Mouse (Mus musculus) gastrocnemius, postnatal 4 days (tissue): Measurements from ENCODE around the gene Zfp644. TPM values are rescaled to one million over a fixed set of nuclear protein-coding genes. Genes with fewer than 3 reads are reported as not detected.
"Not testable (repeated sequence)": the region's sequence is repeated elsewhere in the genome, so short reads cannot be mapped to it uniquely, and the experiment has no call there.

ENCODE experiments used
- DNase-seq, 2 experiments: peaks; one replicate each; pipeline ENCODE4 v3.0.0; 2021 to 2022; ENCODE audit warnings: low spot score in 2 of 2, mixed read lengths in 2 of 2
- long read RNA-seq, 2 experiments: library from polyadenylated mRNA; stranded (forward); transcript quantifications; one replicate each; pipeline ENCODE4 v2.0.0; 2021
- total RNA-seq, 2 experiments: library from RNA; stranded (reverse); gene quantifications; 2 replicates each; pipeline ENCODE4 v1.2.3; 2021

Gene Zfp644
- total RNA-seq, result 10 to 100 TPM; 71.1 to 84.4 TPM
- long read RNA-seq, experiment 1, full-length matches to known transcripts, result 2 of 15 reads
- long read RNA-seq, experiment 1, partial matches to known transcripts, result 2 of 15 reads
- long read RNA-seq, experiment 1, other reads (novel, unspliced or antisense), result 11 of 15 reads
- long read RNA-seq, experiment 2, partial matches to known transcripts, result 1 of 11 reads
- long read RNA-seq, experiment 2, other reads (novel, unspliced or antisense), result 10 of 11 reads

DNA sequence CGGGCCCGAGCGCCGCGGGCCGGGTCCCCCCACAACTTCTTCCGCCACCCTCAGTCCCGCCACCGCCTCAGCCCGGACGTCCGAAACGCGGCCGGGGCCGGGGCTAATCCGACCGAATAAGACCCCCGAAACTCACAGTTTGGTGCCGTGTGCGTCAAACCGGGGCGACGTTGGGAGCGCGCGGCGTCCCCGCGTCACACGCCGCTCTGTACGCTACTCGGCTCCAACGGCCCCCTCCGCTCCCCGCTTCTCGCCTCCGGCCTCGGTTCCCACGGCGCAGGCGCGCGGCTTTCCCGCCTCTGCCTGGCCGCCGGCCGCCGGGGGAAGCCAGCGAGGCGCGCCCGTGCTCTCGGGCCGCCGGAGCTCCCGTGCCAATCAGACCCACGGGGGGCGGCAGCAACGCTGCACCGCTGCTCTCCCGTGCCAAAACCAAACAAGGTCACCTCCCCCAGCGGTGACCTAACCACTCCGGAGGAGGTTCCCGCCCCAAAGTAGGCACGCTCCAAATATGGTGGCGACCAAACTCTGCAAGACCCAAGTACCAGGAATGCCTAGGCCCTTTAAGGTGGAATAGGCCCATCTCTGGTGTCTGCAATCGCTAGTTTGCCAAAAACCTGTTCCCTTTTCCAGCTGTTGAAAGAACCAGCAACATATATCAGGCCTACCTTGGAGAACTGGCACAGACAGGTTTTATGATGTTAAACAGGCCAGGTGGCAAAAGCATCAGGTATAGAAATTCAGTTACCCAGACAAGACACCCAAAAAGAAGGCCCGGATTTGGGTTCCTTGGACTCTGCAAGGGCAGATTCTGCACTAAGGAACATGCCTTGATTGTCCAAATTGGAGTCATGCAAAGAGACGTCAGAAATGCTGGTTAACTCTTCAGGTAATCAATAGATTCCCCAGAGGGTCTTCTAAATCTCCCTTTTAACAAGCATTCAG is at the start of gene Zfp644:
TSS of gene Zfp644 (minus strand) at position 892 of the 942 bp plus-strand sequence.
- DNase-seq, result peak; percentile 81 to 87

DNA sequence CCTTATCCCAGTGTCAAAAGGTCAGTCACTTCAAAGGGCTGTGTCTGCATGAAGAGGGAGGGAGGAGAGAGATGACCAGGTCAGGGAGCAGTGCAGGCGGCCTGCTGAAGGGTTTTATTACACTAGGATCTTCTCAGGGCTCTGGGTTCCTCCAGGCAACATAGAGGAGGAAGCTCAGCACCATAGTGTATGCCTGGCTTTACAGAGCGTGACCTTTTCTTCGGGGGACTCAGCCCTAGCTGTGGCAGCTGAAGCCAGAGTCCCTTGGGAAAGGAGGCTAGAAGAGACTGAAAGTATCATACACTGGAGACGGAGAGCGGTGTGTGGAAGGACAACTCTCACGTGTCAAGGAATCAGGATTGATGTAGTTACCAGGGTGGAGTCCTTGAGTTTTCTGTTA is 42.6 kb upstream of the Zfp644 start:
- DNase-seq, result no peak

DNA sequence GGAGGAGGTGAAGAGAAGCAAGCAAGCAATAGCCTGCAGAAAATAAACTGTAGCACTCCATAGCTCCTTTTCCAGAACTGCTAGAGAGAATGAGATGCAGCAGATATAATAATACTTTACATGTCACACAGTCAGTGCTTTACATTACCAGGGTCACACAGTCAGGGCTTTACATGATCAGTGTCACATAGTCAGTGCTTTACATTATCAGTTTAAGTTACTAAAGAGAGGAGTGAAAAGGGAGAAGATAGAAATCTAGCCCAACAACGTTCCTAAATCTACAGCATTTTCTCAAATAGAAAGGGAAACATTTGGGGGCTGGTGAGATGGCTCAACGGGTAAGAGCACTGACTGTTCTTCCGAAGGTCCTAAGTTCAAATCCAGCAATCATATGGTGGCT is 26.4 kb upstream of the Zfp644 start:
- DNase-seq, result no peak

DNA sequence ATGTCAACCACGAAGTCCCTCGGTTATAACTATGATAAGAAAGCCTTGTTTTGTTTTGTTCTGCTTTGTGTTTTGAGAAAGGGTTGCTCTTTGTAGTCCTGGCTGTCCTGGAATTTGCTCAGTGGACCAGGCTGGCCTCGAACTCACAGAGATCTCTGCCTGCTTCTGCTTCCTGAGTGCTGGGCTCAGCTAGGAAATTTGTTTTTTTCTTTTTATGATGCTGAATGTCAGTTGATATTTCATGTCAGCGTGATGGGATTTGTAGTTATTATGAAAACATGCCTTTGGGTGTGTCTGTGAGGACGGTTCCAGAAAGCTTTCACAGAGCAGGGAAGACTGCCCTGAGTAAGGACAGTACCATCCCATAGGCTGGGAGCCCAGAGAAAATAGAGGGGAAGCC is 25.7 kb upstream of the Zfp644 start:
- no peak for DNase-seq

DNA sequence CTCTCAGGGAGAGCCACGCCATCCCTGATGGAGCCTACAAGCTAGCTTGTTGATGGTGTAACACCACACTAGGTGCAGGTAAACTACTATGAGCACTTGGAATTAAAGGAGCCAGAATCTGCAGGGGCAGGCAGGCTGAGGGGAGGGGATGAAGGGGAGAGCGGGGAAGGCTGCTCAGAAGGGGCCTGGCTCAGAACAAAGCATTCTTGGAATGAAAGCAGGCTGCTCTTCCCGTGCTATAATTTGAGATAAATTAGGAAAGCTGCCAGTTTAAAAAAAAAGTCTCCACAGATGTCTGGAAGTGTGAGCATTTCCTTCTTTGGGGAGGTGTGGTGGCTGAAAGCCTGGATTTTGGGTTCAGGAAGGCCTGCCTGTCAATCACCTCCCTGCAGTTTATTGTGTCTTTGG is 14.8 kb upstream of the Zfp644 start:
- no peak for DNase-seq

DNA sequence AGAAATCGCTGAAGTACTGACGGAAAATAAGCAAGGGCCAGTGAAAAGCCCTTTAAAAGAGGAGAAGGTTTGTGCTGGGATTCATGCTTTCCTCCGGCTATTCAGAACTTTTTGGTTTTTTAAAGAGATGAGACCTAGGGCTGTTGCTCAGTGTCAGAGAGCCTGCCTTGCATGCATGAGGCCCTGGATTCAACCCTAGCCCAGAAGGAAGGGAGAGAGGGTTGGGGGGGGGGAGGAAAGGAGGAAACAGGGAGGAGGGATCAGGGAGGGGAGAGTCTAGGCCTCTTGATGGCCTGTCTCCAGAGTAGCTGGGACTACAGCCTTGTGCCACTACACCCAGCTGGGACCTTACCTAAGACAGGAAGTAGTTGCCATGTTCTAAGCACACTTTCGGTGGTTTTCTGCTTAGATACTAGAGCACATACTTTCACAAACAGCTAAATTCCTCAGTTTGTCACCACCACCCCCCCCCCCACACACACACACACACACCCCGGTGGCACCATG is 14.2 kb upstream of the Zfp644 start:
- DNase-seq, result no peak

DNA sequence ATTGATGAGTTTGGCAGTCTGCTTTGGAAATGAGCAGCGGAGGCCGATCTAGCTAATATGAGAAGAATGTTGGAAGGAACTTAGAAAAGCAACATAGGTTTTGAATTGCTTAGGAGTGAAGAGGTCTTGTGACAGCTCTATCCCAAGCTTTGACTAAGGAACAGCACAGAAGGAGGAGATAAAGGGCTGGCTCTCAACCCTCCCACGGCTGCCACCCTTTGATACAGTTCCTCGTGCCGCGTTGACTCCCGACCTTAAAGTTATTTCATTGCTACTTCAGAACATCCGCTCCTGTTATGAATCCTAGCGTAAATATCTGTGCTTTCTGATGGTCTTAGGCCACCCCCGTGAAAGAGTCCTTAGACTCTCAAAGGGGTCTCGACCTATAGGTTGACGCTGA is 13.5 kb upstream of the Zfp644 start:
- DNase-seq, result no peak

DNA sequence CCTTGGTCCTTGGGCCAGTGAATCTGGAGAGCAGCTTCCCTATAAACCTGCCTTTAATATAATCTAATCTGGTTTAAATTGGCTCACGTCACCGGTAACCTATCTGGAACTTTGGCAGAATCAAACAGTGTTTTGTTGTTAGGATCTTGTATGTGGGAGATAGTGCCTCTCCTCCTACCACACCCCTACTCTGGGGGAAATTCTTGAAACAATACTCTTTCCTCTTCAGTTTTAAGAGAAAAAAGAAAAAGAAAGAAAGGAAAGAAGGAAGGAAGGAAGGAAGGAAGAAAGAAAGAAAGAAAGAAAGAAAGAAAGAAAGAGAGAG is 13.0 kb upstream of the Zfp644 start:
- no peak for DNase-seq

DNA sequence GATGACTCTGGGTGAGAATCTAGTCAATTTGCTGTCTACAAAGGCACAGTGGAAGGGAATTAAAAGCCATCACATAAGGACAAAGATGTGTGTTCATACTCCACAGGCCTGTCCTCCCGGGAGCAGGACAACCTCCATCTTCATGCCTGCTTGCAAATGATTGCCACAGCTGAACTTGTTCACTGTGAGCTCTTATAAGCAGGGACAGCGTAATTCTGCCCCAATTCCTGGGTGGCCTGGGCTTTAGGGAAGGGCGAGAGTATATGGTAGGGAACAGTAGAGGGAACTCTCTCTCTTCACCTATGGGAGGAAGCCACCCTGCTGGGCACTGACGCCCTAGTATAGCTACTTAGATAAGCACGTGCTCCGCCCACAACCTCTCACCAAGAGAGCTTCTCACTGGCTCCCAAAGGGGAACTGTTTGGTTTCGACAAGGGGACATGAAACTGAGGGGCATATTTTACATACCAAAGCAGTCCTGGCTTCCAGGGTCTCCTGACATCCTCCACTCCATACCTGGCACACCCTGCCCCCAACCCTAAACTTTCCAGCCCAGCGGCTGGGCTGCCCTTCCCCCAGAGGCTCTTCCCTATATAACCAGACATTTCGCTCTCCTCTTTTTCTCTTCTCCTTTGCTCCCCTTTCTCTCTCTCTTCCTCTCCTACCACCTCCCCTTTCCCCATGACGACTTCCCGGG is 12.4 kb upstream of the Zfp644 start:
- no peak for DNase-seq

DNA sequence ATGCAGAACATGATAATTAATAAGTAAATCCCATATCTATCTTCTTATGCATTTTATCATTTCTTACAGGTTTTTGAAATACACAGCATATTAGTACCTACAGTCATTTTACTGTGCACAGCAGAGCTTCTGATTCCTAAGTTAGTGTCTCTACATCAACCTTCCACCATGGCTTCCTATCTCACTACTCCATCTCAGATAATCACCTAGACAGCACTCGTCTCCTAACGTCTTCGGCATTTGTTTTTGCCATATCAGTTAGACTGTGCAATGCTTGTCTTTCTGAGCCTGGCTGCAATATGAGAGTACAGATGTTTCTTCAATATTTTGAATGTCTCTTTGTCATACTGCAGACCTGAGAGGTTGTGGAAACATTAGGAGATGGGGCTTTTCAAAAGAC is 9.3 kb upstream of the Zfp644 start:
- no peak for DNase-seq

DNA sequence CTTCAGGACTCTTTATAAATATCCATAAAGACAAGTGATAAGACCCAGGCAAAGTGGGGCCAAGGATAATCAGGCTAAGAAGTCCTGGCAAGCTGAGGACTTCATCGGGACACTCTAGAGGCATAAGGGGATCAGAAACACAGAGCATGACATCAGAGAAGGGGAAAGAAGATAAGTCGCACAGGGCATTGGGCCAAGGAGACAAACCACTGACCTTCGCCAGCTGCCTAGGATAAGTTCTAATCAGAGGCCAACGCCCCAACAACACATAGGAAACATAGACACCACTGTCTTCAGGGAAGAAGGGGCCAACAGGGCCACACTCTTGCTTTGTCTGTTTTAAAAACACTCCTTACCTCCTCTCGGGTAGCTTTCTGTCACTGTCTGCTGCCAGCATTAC is 8.1 kb upstream of the Zfp644 start:
- DNase-seq, result no peak

DNA sequence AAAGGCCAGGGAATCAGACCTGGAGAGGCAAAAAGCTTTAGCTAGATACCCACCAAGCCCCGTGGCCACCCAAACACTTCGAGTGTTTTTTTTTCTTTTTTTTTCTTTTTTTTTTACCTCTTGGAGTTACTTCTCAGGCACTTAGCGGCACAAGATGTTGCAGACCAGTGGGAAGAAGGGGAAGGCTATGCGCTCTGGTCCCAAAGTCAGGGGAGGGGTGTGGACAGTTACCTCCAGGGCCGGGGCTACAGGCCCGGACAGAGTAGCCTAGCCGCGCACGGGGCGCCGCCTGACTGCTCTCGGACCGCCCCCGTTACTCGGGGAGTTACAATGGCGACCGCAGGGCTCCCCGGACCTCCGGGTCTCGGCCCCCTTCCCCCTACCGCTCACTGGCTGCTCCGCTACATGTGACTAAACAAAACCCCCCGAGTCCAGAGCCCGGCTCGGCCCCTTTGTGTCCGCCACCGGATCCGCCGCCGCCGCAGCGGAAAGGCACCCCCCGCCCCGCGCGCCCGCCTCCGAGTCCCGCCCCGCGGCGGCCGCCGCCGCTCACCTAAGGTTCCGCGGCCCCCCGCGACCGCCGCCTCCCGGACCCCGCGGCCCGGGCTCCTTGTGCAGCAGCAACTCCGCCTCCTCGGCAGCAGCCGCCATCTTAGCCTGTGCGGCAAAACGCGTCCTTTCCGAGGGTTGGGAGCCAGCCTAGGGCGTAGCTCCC is 1.2 kb downstream of the Zfp644 start:
- DNase-seq, result peak; percentile 70 to 81

DNA sequence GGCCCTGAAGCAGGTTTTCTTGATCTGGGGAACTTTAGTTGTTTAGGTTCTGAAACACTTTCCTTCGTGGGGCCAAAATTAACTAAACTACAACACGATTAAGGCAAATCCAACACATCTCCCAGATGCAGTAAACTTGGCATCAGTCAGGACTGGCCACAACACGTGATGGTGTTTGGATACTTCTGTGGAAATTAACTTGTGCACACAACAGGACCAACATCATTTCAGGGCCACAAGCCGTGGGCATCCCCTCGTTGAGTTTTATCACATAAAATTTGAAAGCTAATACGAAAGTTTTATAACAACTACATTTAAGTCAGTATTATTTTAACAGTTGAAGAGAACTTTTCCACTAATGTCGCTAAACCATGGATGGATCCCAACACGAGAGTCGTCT is 1.9 kb downstream of the Zfp644 start:
- DNase-seq, result no peak

DNA sequence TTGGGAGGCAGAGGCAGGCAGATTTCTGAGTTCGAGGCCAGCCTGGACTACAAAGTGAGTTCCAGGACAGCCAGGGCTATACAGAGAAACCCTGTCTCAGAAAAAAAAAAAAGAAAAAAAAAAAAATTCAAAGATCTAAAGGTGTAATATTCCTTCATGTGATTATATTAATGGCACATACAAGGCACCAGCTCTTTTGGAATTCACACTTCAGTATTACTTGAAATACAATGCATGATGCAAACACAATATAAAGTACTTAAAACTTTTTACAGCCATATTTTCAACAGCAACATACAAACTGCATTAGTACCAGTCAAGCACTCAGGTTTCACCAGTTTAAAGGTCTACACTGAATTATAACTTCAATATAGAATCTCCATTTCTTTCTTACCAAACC is 2.4 kb downstream of the Zfp644 start:
- no peak for DNase-seq

DNA sequence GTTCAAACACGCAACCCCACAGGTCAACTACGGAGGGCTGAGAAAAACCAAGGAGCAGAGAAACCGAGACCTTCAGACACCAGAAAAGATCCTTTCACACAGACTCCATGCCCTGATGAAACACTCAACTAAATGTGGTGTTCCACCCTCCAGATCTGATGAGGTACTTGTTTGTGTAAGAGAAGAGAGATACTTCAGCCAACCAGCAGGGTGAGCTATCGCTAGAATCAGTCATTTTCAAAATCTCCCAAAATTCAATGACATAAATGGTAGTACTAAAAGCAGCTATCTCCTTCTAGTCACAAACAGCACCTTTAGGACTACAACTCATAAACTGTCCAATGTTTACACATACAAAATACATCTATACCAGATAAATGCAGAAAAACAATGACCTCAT is 4.1 kb downstream of the Zfp644 start:
- DNase-seq, result no peak

DNA sequence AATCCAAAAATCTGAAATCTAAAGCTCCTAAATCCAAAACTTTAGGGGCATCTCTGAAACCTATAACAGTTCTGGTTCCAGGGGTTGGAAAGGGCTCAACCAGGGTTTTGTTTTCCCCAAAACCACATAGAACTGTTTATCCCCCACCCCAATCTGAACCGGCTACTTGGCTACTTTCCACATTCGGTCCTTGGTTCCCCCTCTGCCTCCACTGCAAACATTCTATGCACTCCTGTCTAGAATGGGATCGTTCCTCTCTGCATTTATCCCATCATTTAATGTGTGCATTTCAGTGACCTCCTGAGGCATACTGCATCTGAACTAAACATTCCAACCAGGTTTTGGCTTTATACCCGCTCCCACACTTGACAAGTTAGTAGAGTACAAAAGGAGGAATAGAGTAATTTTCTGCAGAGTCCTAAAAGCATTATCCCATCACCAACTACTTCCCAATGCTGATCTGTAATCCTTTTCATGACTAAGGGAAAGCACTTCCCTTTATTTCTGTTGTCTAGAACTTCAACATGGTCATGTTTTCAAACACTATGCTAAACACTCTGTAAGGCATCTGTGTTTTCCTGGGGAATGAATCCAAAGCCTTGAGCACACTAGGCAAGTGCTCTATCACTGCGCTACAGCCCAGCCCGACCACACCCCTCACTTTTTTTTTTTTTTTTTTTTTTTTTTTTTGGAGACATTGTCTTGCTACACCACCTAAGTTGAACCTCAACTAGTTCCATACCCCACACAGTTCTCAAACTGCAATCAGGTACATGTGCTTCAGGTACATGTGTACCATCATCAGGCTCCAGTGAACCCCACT is 16.2 kb downstream of the Zfp644 start:
- DNase-seq, result no peak

DNA sequence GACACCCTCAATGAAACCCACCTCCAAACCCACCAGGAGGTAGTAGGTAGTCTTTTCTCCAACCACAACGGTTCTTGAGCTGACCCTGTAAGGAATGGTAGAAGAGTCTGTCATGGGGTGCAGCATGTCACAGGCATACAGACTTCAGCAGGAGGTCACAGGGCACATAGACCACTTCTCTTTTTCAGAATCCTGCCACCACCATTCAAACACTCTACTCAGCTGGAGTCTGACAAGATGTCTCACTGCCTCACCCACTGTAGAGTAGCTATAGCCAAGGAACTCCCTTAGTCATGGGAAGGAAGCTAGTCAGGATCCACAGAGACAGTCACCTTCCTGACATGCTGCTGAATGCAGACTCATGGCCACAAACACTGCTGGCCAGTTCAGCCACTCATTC is 17.4 kb downstream of the Zfp644 start:
- no peak for DNase-seq

DNA sequence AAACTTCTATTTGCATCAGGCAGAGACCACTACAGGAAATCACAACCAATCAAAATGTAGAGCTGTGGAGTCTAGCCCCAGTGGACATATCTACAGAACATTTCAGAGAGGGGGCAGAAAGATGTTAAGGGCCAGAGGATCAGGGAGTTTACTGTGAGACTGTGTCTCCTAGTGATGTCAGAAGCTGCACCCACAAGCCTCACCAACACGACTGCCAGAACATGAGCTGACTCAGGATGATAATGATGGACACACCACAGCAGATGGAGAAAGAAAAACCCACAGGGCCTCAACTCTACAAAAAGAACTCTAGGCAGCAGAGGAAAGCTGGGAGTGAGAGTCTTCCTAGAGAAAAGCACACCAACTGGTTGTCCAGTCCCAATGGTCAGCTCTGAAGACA is 18.3 kb downstream of the Zfp644 start:
- not testable (repeated sequence) for DNase-seq

DNA sequence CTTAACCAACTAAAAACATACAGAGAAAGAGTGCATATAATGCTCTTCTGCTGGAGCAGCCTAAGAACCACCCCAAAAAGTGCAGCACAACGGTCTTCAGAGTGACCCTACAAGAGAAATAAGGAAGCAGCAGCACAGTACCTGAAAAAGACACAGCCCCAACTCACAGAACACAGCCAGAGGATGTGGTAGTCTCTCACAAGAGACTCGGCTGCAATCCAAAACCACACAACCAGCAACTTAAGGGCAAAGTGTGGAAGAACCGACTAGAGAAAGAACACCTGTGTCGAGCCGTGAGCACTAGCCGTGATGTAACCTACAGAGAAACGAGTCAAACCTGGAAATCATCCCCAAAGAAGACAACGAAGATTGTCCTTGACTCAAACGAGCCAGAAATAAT is 20.3 kb downstream of the Zfp644 start:
- no peak for DNase-seq

DNA sequence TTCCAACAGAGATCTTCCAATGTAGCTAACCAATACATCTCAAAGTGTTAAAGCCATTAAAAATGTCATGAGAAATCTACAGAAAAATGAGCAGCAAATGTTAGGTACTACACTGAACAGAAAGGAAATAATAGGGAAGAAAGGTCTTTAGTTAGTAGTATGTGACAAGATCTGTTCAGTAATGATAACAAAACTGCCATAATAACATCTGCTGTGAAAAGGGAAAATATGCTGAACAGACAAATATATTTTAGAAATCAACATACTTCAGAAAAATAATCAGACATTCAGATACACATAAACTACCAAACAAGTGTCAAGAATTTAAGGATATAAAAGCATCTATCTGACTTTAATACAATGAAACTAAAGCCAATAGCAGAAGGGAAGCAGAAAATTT is 24.5 kb downstream of the Zfp644 start:
- no peak for DNase-seq
